Mouse (Mus musculus) cerebellum, adult 8-10 months (tissue): Measurements from ENCODE around the gene Ercc5.
A peak's percentile ranks its signal among the peaks of the same experiment; 100 is the strongest.

Source experiments
- DNase-seq: peaks from one replicate; pipeline ENCODE4 v3.0.0; 2022

Gene Ercc5

DNA sequence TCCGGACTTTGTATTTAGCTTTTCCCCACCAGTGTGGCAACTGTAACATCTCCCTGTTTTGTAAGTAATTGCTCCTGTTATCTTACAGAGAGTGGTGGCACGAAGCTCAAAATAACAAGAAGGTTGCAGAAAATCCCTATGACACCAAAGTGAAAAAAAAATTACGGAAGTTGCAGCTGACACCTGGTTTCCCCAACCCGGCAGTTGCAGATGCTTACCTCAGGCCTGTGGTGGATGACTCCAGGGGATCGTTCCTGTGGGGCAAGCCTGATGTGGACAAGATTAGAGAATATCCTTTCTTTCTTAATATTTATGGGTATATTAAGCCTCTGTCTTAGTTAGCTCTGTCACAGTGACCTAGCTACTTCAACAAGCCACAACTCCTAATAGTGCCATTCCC lies 30.5 kb downstream of the Ercc5 start:
- no peak for DNase-seq

DNA sequence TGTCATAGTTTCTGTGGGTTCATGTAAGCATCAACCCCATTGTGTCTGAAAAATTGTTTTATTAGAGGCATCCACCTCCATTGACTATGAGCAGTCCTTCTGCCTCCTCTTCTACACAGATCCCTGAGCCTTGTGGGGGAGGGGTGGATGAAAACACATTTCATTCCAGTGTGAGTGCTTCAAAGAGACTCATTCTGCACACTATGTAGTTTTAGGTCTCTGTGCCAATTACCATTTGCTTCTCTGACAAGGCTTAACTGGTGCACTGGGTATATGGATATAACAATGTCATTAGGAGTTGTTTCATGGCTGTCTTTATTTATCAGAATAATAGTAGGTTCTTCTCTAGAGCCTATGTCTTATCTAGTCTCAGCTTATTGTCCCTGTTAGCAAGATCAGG lies 38.9 kb downstream of the Ercc5 start:
- DNase-seq = no peak

DNA sequence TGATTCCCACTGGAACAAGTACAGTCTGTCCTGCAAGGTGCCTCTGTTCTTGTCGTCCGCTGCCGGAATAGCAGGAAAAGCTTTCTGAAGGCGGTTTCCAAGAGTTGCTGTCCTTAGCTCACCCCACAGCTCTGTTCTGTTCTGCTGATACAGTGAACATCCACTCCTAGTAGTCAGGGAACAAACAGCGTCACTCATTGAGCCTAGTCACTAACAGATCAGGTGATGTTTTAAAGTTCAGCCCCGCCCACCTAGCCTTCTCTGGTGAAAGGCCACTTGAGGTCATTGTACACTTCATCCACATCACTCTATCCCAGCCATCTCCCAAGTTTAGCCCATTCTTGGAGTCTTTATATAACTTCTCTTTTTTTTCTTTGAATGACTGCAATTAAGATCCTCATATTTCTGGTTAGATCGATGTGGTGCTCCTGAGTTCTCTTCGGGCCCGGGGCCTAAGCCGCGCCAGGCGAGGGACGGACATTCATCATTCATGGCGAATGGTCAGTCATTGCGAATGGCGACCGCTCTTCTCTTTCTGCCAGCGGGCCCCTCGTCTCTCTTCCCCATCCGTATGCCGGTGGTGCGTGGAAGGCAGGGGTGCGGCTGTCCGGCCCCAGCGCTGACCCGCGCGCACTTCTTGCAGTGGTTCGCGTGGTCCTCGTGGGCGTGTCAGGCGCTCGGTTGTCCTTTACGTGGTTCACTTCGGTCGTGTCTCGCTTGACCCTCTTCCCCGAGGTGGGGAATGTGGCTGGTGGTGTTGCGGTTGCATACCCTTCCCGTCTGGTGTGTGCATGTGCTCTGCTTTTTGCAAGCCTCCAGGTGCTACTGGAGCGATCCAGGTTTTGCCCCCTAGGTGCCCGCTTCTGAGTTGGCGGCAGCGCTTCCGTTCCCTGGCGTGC lies 51.0 kb downstream of the Ercc5 start:
- peak; percentile 10 for DNase-seq

DNA sequence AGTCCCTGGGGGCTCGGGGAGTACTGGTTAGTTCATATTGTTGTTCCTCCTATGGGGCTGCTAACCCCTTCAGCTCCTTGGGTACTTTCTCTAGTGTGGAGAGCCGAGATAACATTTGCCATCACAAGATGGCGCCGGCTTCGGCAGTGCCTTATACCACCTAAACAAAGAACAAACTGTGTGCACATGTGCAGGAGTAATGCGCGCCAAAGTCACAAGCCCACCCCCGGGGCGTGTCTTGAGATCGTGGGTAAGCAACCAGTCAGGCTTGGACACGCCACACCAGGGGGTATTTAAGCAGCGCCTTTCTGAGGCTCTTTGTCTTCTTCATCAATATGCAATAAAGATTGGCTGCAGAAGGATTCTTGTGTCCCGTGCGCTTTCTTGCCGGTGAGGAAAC lies 55.3 kb downstream of the Ercc5 start:
- DNase-seq = no peak

DNA sequence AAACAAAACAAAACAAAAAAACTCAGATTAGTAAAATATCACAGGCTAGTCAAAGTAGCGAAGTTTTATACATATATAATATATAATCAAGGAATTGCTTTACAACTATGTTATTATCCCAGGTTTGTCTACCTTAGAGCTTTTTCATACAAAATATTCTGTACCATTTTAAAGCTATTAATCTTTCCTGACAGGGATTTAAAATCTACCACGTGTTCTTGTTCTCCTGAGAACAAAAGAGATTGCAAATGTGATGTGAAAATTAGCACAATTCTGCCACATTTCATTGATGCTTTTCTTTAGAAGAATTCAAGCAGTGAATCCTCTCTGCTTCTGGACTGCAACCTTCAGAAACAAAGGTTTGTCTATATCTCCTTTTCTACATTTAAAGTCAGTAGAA lies 66.9 kb downstream of the Ercc5 start:
- no peak for DNase-seq

DNA sequence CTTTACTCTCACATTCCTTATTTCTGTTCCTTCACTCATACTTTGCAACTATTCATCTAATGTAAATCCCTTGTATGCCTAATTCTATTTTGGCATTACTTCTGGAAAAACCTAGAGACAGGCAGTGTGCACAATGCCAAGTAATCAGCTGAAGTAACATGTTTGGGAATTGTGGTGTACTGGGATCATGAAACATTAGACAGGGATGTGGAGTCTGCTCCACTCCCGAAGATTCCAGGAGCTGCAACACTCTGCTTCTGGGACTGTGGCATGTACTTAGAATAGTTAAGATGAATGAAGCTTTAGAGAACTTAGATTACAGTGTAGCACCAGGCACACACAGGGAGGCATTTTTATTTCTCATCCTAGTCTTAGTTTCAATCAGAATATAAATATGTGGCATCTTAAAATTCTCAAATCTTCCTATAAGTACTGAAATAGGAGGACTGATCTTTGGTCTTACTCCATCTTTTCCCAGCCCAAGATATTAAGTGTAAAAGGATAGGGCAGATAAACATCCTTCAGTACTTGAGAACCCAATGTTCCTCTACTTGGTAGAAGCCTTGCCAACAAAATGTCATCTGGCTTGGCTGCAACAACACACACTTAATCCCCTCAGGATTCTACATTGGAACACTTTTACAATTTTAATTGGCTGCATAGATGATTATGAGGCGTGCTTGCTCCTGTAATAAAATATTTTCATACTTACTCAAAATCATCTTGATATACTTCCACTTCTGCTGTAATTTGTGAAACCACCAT lies 69.0 kb downstream of the Ercc5 start:
- DNase-seq = no peak

DNA sequence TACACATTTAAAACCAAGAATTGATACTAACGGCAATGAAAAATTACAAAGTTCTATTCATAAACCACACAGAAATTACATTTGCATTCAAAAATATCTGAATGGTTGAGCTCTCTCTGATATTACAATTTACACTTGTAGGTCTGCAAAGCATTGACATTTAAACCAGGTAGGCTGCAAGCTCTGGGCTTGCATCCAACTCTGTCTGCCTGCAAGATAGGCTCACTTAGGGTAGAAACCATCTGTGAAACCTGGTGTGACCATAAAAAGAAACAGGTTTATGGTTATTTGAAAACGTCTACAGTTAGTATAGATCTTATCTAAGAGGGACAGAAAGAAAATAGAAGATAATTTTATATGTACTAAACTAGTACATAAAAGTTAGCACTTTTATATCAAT lies 69.6 kb downstream of the Ercc5 start:
- peak; percentile 53 for DNase-seq

DNA sequence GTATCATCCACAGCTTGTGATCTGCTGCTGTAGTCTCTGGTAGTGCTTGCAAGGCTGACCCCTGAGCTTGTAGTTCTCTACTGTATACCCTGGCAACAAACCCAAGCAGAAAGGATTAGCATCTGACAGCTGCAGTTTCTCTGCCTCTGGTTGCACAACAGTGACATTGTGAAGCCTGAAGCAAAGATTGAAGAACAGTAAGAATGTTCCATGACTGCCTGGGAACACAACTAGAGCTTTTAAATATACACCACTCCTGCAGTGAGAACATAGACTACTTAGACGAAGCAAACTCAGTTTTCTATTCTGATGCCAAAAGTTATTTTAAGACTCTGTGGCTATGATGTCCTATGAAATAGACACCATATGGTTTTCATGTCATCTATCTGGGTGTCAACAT lies 71.3 kb downstream of the Ercc5 start, which contains the start of gene Mettl21e:
Mettl21e (minus strand) TSS at position 86 of the 400 bp plus-strand sequence.
- DNase-seq = no peak

DNA sequence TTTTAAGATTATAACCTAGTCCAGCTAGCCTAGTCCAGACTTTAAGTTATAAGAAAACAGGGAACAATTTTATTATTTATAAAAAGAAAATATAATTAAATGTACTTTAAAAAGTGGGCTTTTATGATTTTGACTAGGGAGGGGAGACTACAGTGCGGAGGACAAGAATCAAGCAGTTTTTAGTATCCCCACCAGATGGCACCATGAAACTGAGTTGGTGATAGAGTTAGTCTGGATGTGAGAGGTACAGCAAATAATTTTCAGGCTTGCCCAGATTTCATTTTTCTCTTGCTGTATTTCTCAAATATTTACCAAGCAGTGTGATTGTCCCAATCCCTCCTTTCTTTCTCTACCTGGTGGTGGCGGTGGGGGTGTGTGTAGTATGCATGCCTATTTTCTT lies 81.5 kb downstream of the Ercc5 start:
- peak; percentile 20 for DNase-seq
